Mouse (Mus musculus) ES-E14 (cell line): ENCODE results near the gene Gpr27. TPM values are rescaled to one million over a fixed set of nuclear protein-coding genes. Genes with fewer than 3 reads are reported as not detected.
A peak's percentile ranks its signal among the peaks of the same experiment; 100 is the strongest.

Experiments used
- DNase-seq: peaks from one replicate; pipeline ENCODE4 v3.0.0-alpha.2; 2013; ENCODE audit warnings: low read depth, low spot score
- H3K27ac ChIP-seq: 2 replicates; pipeline ENCODE4 v1.5.1; 2012; ENCODE audit warnings: low read depth, mild to moderate bottlenecking, low read length, moderate library complexity, mixed read lengths; ENCODE audit not compliant: poor library complexity, insufficient read depth, severe bottlenecking
- H3K36me3 ChIP-seq: 2 replicates; pipeline ENCODE4 v1.6.1; 2012; ENCODE audit warnings: mild to moderate bottlenecking, low read length, moderate library complexity, mixed read lengths; ENCODE audit not compliant: control insufficient read depth, poor library complexity, insufficient read depth, severe bottlenecking
- H3K4me1 ChIP-seq, 2 experiments: fragments of 150-350 bp in 1 of 2; sonication (generic) in 1 of 2; 2 replicates each; pipeline ENCODE4 v1.6.1; 2012; ENCODE audit warnings: low read length in 2 of 2, mild to moderate bottlenecking in 1 of 2, mixed read lengths in 1 of 2; ENCODE audit not compliant: control insufficient read depth in 2 of 2, insufficient read depth in 2 of 2, poor library complexity in 1 of 2
- H3K4me3 ChIP-seq, 2 experiments: fragments of 150-350 bp in 1 of 2; sonication (generic) in 1 of 2; 2 replicates each; pipeline ENCODE4 v1.5.1; 2012; ENCODE audit warnings: low read length in 2 of 2, low read depth in 1 of 2, mild to moderate bottlenecking in 1 of 2, mixed read lengths in 1 of 2; ENCODE audit not compliant: insufficient read depth in 1 of 2, poor library complexity in 1 of 2, severe bottlenecking in 1 of 2
- H3K9ac ChIP-seq: 2 replicates; pipeline ENCODE4 v1.6.1; 2012; ENCODE audit warnings: low read depth, mild to moderate bottlenecking, low read length, mixed read lengths; ENCODE audit not compliant: poor library complexity, insufficient read depth, severe bottlenecking
- H3K9me3 ChIP-seq: fragments of 150-350 bp; sonication (generic); 2 replicates; pipeline ENCODE4 v1.6.1; 2012; ENCODE audit warnings: low read depth, mild to moderate bottlenecking, low read length; ENCODE audit not compliant: control insufficient read depth, insufficient read depth
- CHD2 ChIP-seq: IDR thresholded peaks from 2 replicates; pipeline ENCODE4 v1.6.1; 2014; ENCODE audit warnings: mild to moderate bottlenecking, low read depth, low read length, inconsistent platforms
- HCFC1 ChIP-seq: IDR thresholded peaks from 2 replicates; pipeline ENCODE4 v1.6.1; 2012; ENCODE audit warnings: low read length, inconsistent platforms, borderline replicate concordance; ENCODE audit not compliant: insufficient read depth
- MAFK ChIP-seq: IDR thresholded peaks from 2 replicates; pipeline ENCODE4 v1.6.1; 2014; ENCODE audit warnings: mild to moderate bottlenecking, low read depth, low read length, inconsistent platforms; ENCODE audit not compliant: insufficient read depth
- ZC3H11A ChIP-seq: IDR thresholded peaks from 2 replicates; pipeline ENCODE4 v1.6.1; 2012; ENCODE audit warnings: low read depth, mild to moderate bottlenecking, inconsistent platforms, low read length, borderline replicate concordance
- ZNF384 ChIP-seq: IDR thresholded peaks from 2 replicates; pipeline ENCODE4 v1.6.1; 2012; ENCODE audit warnings: low read depth, low read length, inconsistent platforms
- in situ Hi-C, 2 experiments: fragments of 600-800 bp; cut with MboI; formaldehyde crosslinking; loops; one replicate each; pipeline ENCODE4 v1.15.1; 2025; ENCODE audit warnings: low sequenced_read_pairs in 2 of 2, inconsistent platforms in 1 of 2; ENCODE audit not compliant: unreplicated experiment in 2 of 2
- total RNA-seq: library from RNA; depleted of rRNA; stranded (reverse); fragments of 300-350 nt; gene quantifications from 2 replicates; pipeline ENCODE4 v1.2.3, GENCODE M21; 2012

The Gpr27 gene
- total RNA-seq, 1 experiment, result 1.7 TPM

DNA sequence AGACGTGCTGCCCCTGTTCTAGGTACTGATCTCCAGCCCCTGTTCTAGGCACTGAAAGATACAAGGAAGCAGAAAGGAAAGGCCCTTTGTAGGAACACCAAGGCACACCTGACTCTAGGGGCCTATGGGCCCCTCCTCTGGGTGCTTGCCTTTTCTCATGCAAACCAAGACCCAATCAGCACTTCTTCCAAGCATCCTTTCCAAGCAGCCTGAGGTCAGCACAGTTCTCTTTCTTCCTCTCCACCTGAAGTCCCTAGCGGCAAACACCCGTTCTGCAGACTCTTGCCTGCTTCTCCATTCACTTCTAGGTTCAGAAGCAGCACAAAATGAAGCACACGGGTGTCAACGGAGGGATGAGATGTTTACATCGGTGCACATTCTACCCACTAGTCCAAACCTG, 22.7 kb downstream of the Gpr27 start:
- TF ChIP-seq HCFC1 (no peak), CHD2 (no peak), ZNF384 (no peak), ZC3H11A (no peak), MAFK (no peak)
- Histone ChIP-seq H3K27ac (no peak overlapping the region), H3K36me3 (no peaks in the 10 kb centered on the region), H3K9ac (no peak overlapping the region), H3K9me3 (no peaks in the 10 kb centered on the region), H3K4me1 (peaks cover 1 to 6% of the 10 kb centered on the region in 2 experiments; a peak in 2 of 4 replicates), H3K4me3 (no peak overlapping the region)
- in situ Hi-C loops, result no loop called here
- no peak for DNase-seq

DNA sequence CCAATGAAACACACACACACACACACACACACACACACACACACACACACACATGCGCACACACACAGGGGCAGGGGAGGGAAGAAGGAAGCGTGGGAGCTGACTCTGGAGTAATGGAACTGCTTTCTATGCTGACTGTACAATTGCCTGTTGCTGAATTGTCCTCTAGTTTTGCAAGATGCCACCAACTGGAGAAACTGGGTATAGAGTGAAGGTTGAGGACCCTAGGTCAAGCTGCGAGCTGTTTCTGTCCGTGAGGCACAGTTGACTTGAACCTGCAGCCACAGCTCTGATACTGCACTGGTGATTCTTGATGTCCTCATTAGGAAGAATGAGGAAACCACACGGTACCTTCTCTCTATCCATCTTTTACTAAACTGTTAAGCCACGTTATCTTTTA, 23.4 kb downstream of the Gpr27 start:
- TF ChIP-seq ZC3H11A, result no peak
- TF ChIP-seq HCFC1, result no peak
- no peak for TF ChIP-seq MAFK
- no peak for TF ChIP-seq CHD2
- TF ChIP-seq ZNF384, result no peak
- H3K27ac ChIP-seq, result no peak overlapping the region

DNA sequence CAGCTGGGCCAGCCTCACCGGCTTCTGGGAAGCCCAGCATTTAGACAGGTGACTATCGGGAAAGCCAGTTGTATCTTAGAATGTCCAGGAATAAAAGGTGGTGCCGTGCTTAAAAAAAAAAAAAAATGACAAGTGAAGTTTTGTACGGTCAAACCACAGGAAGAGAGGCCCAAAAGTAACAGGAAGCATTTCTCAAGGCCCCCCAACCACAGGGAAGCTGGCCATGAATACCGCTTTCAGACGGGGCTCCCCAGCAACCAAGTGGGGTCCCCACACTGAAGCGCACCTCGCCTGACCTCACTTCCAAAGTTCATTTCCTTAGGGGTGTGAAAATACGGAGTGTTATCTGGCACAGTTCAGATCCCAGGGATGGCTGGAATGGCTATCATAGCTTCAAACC, 28.6 kb downstream of the Gpr27 start:
- Histone ChIP-seq H3K9ac (no peak overlapping the region), H3K4me1 (no peaks in the 10 kb centered on the region), H3K4me3 (no peak overlapping the region), H3K9me3 (no peaks in the 10 kb centered on the region), H3K36me3 (no peaks in the 10 kb centered on the region), H3K27ac (no peak overlapping the region)
- TF ChIP-seq MAFK, result no peak
- no peak for TF ChIP-seq ZNF384
- TF ChIP-seq CHD2, result no peak
- no peak for TF ChIP-seq ZC3H11A
- in situ Hi-C loops, result no loop called here
- DNase-seq, result no peak

More for the DNA sequence above, 23.4 kb downstream of the Gpr27 start:
- DNase-seq, result no peak
- Histone ChIP-seq H3K4me1 (peaks cover 1 to 6% of the 10 kb centered on the region in 2 experiments; a peak in 2 of 4 replicates), H3K9me3 (no peaks in the 10 kb centered on the region), H3K4me3 (no peak overlapping the region), H3K36me3 (no peaks in the 10 kb centered on the region), H3K9ac (no peak overlapping the region)
- in situ Hi-C loops, result no loop called here

DNA sequence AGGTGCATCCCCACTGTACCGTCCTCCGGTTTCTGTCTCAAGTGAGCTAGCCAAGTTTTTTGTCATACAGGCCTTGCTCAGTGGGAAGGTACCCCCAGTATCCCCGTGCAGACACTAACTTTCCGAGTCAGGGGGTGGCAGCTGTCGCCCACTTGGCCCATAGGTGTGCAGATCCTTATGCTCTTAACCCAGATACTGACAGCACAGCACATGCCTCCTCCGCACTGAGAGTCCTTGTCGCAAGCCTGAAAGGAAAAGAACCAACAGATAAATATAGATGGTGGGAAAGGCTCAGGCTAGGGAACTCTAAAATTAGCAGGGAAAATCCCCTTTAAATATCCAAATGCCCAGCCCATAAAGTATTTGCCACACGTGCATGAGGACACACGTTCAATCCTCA, 29.9 kb downstream of the Gpr27 start:
- Histone ChIP-seq H3K9me3 (no peaks in the 10 kb centered on the region), H3K4me3 (no peak overlapping the region), H3K4me1 (no peaks in the 10 kb centered on the region; a peak in 1 of 4 replicates), H3K27ac (no peak overlapping the region), H3K36me3 (no peaks in the 10 kb centered on the region), H3K9ac (no peak overlapping the region)
- TF ChIP-seq MAFK, result no peak
- no peak for TF ChIP-seq ZC3H11A
- TF ChIP-seq CHD2, result no peak
- no peak for TF ChIP-seq ZNF384
- no peak for TF ChIP-seq HCFC1
- DNase-seq, result no peak
- in situ Hi-C loops, result no loop called here

DNA sequence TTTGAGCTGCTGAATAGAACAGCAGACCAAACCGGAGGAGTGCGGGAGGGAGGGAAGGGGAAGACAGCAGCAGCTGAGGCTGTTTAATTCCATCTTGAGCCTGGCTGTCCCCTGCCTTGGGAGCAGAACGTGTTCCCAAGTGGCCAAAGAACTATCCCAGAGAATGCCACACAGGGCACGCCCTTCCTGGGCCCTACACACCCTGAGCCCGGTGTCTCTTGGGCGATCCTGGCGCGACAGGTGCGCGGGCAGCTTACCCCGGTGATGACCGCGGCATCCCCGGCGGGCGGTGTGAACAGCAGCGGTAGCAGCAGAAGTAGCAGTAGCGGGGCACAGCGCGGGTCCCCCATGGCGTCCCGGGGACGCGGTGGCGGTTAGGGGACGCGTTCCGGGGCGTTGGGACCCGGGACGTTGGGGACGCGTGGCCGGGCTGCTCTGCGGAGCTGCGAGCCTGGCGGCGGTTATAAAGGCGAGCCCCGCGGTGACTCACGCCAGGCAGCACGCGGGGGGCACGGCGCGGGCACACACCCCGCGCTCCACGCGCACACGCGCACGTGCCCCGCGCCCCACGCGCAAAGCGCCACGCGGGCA, 33.6 kb downstream of the Gpr27 start, which contains the start of gene Prok2:
Gene Prok2, minus strand, starts transcription at position 422 of the 591 bp plus-strand sequence.
- Histone ChIP-seq H3K9me3 (no peaks in the 10 kb centered on the region), H3K9ac (peak within 1 kb of the TSS; percentile 25; the same call in 1 of the 2 replicates), H3K36me3 (no peaks in the 10 kb centered on the region), H3K4me1 (no peaks in the 10 kb centered on the region; a peak in 1 of 4 replicates), H3K4me3 (peak within 1 kb of the TSS; percentile 60 to 62), H3K27ac (no peak within 1 kb of the TSS)
- TF ChIP-seq ZC3H11A, result no peak
- TF ChIP-seq CHD2, result no peak
- TF ChIP-seq HCFC1, result no peak
- no peak for TF ChIP-seq MAFK
- no peak for TF ChIP-seq ZNF384
- DNase-seq, result no peak
- in situ Hi-C loops, result no loop called here
